Mouse (Mus musculus): ENCODE results near the gene Ffar2. TPM values are rescaled to one million over a fixed set of nuclear protein-coding genes. Genes with fewer than 3 reads are reported as not detected.

The Ffar2 gene
- polyA plus RNA-seq, 1 experiment from 2014 or later = 1.4 TPM

- H3K27ac ChIP-seq (ENCODE audit: low read length) = no peak overlapping the region
Measured at GRCm38 (mm10) chr7:30785721-30786546, 37.6 kb downstream of the Ffar2 start.

GRCm38 (mm10) chr7:30785154-30785553, 38.4 kb downstream of the Ffar2 start:
- Histone ChIP-seq H3K4me3 (ENCODE audit: low read depth, low read length) (no peak overlapping the region), H3K9me3 (ENCODE audit: low read length) (no peaks in the 10 kb centered on the region), H3K4me1 (ENCODE audit: insufficient read depth, low read depth, low read length) (no peaks in the 10 kb centered on the region), H3K36me3 (ENCODE audit: insufficient read depth, low read length) (no peaks in the 10 kb centered on the region), H3K4me2 (replicated peaks; ENCODE audit: low read depth, low read length) (no peak overlapping the region), H3K27ac (ENCODE audit: low read length) (no peak overlapping the region), H3K9ac (replicated peaks; ENCODE audit: low read depth) (no peak overlapping the region), H3K27me3 (replicated peaks; ENCODE audit: insufficient read depth, low read length) (no peaks in the 10 kb centered on the region)
- TF ChIP-seq EP300 (IDR thresholded peaks at IDR 0.05) (no peak), CTCF (IDR thresholded peaks at IDR 0.05) (no peak)
- WGBS = 35% methylated on average over 1 of the region's 1 CpGs
- ATAC-seq = peak; percentile 63
- DNase-seq (ENCODE audit: low spot score) = peak; percentile 28

More at GRCm38 (mm10) chr7:30785721-30786546, 37.6 kb downstream of the Ffar2 start:
- no peak overlapping the region for H3K9ac ChIP-seq (replicated peaks; ENCODE audit: low read depth)
- H3K36me3 ChIP-seq (ENCODE audit: insufficient read depth, low read length) = no peaks in the 10 kb centered on the region
- DNase-seq (ENCODE audit: low spot score) = no peak
- H3K9me3 ChIP-seq (ENCODE audit: low read length) = no peaks in the 10 kb centered on the region
- ATAC-seq = no peak
- 68% methylated on average over 13 of the region's 13 CpGs for WGBS
- H3K4me2 ChIP-seq (replicated peaks; ENCODE audit: low read depth, low read length) = no peak overlapping the region
- no peaks in the 10 kb centered on the region for H3K27me3 ChIP-seq (replicated peaks; ENCODE audit: insufficient read depth, low read length)
- H3K4me3 ChIP-seq (ENCODE audit: low read depth, low read length) = no peak overlapping the region
- TF ChIP-seq CTCF (IDR thresholded peaks at IDR 0.05) (no peak), EP300 (IDR thresholded peaks at IDR 0.05) (no peak)
- no peaks in the 10 kb centered on the region for H3K4me1 ChIP-seq (ENCODE audit: insufficient read depth, low read depth, low read length)

GRCm38 (mm10) chr7:30782658-30783057, 40.9 kb downstream of the Ffar2 start:
- H3K9me3 ChIP-seq (ENCODE audit: low read length) = no peaks in the 10 kb centered on the region
- ATAC-seq (peak; percentile 58; the same call in 1 of the 2 replicates), DNase-seq (ENCODE audit: low spot score) (no peak)
- no peak overlapping the region for H3K27ac ChIP-seq (ENCODE audit: low read length)
- H3K9ac ChIP-seq (replicated peaks; ENCODE audit: low read depth) = no peak overlapping the region
- TF ChIP-seq EP300 (IDR thresholded peaks at IDR 0.05) (no peak), CTCF (IDR thresholded peaks at IDR 0.05) (no peak)
- no peak overlapping the region for H3K4me3 ChIP-seq (ENCODE audit: low read depth, low read length)
- H3K27me3 ChIP-seq (replicated peaks; ENCODE audit: insufficient read depth, low read length) = no peaks in the 10 kb centered on the region
- 55% methylated on average over 3 of the region's 3 CpGs for WGBS
- no peaks in the 10 kb centered on the region for H3K4me1 ChIP-seq (ENCODE audit: insufficient read depth, low read depth, low read length)
- no peaks in the 10 kb centered on the region for H3K36me3 ChIP-seq (ENCODE audit: insufficient read depth, low read length)
- H3K4me2 ChIP-seq (replicated peaks; ENCODE audit: low read depth, low read length) = no peak overlapping the region

- no peak overlapping the region for H3K4me2 ChIP-seq (replicated peaks; ENCODE audit: low read depth, low read length)
- 56% methylated on average over 4 of the region's 4 CpGs for WGBS
- H3K9me3 ChIP-seq (ENCODE audit: low read length) = no peaks in the 10 kb centered on the region
- H3K4me1 ChIP-seq (ENCODE audit: insufficient read depth, low read depth, low read length) = no peaks in the 10 kb centered on the region
- TF ChIP-seq EP300 (IDR thresholded peaks at IDR 0.05) (no peak), CTCF (IDR thresholded peaks at IDR 0.05) (peak; percentile 64)
- no peaks in the 10 kb centered on the region for H3K36me3 ChIP-seq (ENCODE audit: insufficient read depth, low read length)
- no peak overlapping the region for H3K9ac ChIP-seq (replicated peaks; ENCODE audit: low read depth)
- H3K4me3 ChIP-seq (ENCODE audit: low read depth, low read length) = no peak overlapping the region
- DNase-seq (ENCODE audit: low spot score) (no peak), ATAC-seq (no peak)
- H3K27ac ChIP-seq (ENCODE audit: low read length) = no peak overlapping the region
- H3K27me3 ChIP-seq (replicated peaks; ENCODE audit: insufficient read depth, low read length) = no peaks in the 10 kb centered on the region
Measured at GRCm38 (mm10) chr7:30781792-30782191, 41.8 kb downstream of the Ffar2 start.

- WGBS = 91% methylated on average over 1 of the region's 1 CpGs
- no peaks in the 10 kb centered on the region for H3K9me3 ChIP-seq (ENCODE audit: low read length)
- TF ChIP-seq CTCF (IDR thresholded peaks at IDR 0.05) (no peak), EP300 (IDR thresholded peaks at IDR 0.05) (no peak)
- ATAC-seq (no peak), DNase-seq (ENCODE audit: low spot score) (no peak)
- H3K9ac ChIP-seq (replicated peaks; ENCODE audit: low read depth) = no peak overlapping the region
- no peak overlapping the region for H3K4me2 ChIP-seq (replicated peaks; ENCODE audit: low read depth, low read length)
- H3K4me1 ChIP-seq (ENCODE audit: insufficient read depth, low read depth, low read length) = no peaks in the 10 kb centered on the region
- H3K4me3 ChIP-seq (ENCODE audit: low read depth, low read length) = no peak overlapping the region
- H3K27ac ChIP-seq (ENCODE audit: low read length) = no peak overlapping the region
- H3K27me3 ChIP-seq (replicated peaks; ENCODE audit: insufficient read depth, low read length) = no peaks in the 10 kb centered on the region
- no peaks in the 10 kb centered on the region for H3K36me3 ChIP-seq (ENCODE audit: insufficient read depth, low read length)
Measured at GRCm38 (mm10) chr7:30777911-30778310, 45.7 kb downstream of the Ffar2 start.

- H3K4me1 ChIP-seq (ENCODE audit: insufficient read depth, low read depth, low read length) = no peaks in the 10 kb centered on the region
- H3K27me3 ChIP-seq (replicated peaks; ENCODE audit: insufficient read depth, low read length) = no peaks in the 10 kb centered on the region
- H3K27ac ChIP-seq (ENCODE audit: low read length) = no peak overlapping the region
- WGBS = 54% methylated on average over 7 of the region's 7 CpGs
- no peak overlapping the region for H3K9ac ChIP-seq (replicated peaks; ENCODE audit: low read depth)
- no peak for DNase-seq (ENCODE audit: low spot score)
- ATAC-seq = no peak
- TF ChIP-seq EP300 (IDR thresholded peaks at IDR 0.05) (no peak), CTCF (IDR thresholded peaks at IDR 0.05) (no peak)
- no peaks in the 10 kb centered on the region for H3K9me3 ChIP-seq (ENCODE audit: low read length)
- H3K4me2 ChIP-seq (replicated peaks; ENCODE audit: low read depth, low read length) = no peak overlapping the region
- no peaks in the 10 kb centered on the region for H3K36me3 ChIP-seq (ENCODE audit: insufficient read depth, low read length)
- H3K4me3 ChIP-seq (ENCODE audit: low read depth, low read length) = no peak overlapping the region
Measured at GRCm38 (mm10) chr7:30777081-30777579, 46.4 kb downstream of the Ffar2 start.
